Mouse (Mus musculus) heart, embryonic 15.5 days (tissue): ENCODE data around the gene Cnot1. TPM values are rescaled to one million over a fixed set of nuclear protein-coding genes. Genes with fewer than 3 reads are reported as not detected.

ENCODE experiments used
- ATAC-seq: fragments of 200-750 bp; cut with Nextera tagmentation; replicated peaks from 2 replicates; pipeline ENCODE4 v1.8.0; 2017; ENCODE audit warnings: low read depth, moderate TSS enrichment; ENCODE audit not compliant: insufficient number of reproducible peaks, insufficient read depth, low FRiP score
- H3K27ac ChIP-seq: fragments of 300-500 bp; sonication (generic); 2 replicates; pipeline ENCODE4 v1.5.1; 2015; ENCODE audit warnings: mild to moderate bottlenecking, inconsistent platforms
- H3K27me3 ChIP-seq: fragments of 300-500 bp; sonication (generic); 2 replicates; pipeline ENCODE4 v1.6.1; 2015; ENCODE audit warnings: inconsistent platforms
- H3K36me3 ChIP-seq: fragments of 300-500 bp; sonication (generic); 2 replicates; pipeline ENCODE4 v1.6.1; 2015; ENCODE audit warnings: mild to moderate bottlenecking, inconsistent platforms
- H3K4me1 ChIP-seq: fragments of 300-500 bp; sonication (generic); replicated peaks from 2 replicates; pipeline ENCODE4 v1.6.1; 2015; ENCODE audit warnings: inconsistent platforms
- H3K4me2 ChIP-seq: fragments of 300-500 bp; sonication (generic); 2 replicates; pipeline ENCODE4 v1.6.1; 2015; ENCODE audit warnings: inconsistent platforms, mild to moderate bottlenecking, moderate library complexity
- H3K4me3 ChIP-seq: fragments of 300-500 bp; sonication (generic); 2 replicates; pipeline ENCODE4 v1.5.1; 2015; ENCODE audit warnings: mild to moderate bottlenecking, inconsistent platforms
- H3K9ac ChIP-seq: fragments of 300-500 bp; sonication (generic); 2 replicates; pipeline ENCODE4 v1.6.1; 2015; ENCODE audit warnings: mild to moderate bottlenecking, inconsistent platforms
- H3K9me3 ChIP-seq: fragments of 300-500 bp; sonication (generic); replicated peaks from 2 replicates; pipeline ENCODE4 v1.6.1; 2016; ENCODE audit warnings: inconsistent platforms
- WGBS: fragments of 180-500 bp; shearing (Covaris S2); methylation state at CpG from one replicate; pipeline ENCODE4 v1.1.7; 2015; ENCODE audit warnings: mixed read lengths; 5-methylcytosine and 5-hydroxymethylcytosine counted together
- polyA plus RNA-seq: library from polyadenylated mRNA; unstranded; fragments of >200 nt; fragmentation: Nextera tagmentation; extraction: Ambion mirVana; gene quantifications from 2 replicates; pipeline ENCODE4 v1.2.1, GENCODE M21; 2015

The Cnot1 gene
- polyA plus RNA-seq, result 37.2 and 45.0 TPM in 2 replicates

- peak within 1 kb of the TSS; percentile 97 for H3K4me3 ChIP-seq
- H3K27me3 ChIP-seq, result no peaks in the 10 kb centered on the region
- H3K27ac ChIP-seq, result peak within 1 kb of the TSS; percentile 98
- H3K9ac ChIP-seq, result peak within 1 kb of the TSS; percentile 99
- peak within 1 kb of the TSS; percentile 90 for H3K4me2 ChIP-seq
- no peaks in the 10 kb centered on the region for H3K9me3 ChIP-seq
- peaks cover 67% of the 10 kb centered on the region for H3K4me1 ChIP-seq
- WGBS, result 0% methylated on average over 44 of the region's 44 CpGs
- peak; percentile 91 for ATAC-seq
- H3K36me3 ChIP-seq, result no peaks in the 10 kb centered on the region; the same call in 1 of the 2 replicates
Observed at GRCm38 (mm10) chr8:95807331-95807843, at the start of gene Cnot1. Cnot1 (minus strand) TSS chr8:95807464.

GRCm38 (mm10) chr8:95854174-95854573 lies 46.9 kb upstream of the Cnot1 start:
- ATAC-seq, result no peak
- no peak overlapping the region for H3K4me2 ChIP-seq
- no peak overlapping the region for H3K4me3 ChIP-seq
- H3K27ac ChIP-seq, result no peak overlapping the region
- H3K36me3 ChIP-seq, result no peaks in the 10 kb centered on the region
- no peak overlapping the region for H3K9ac ChIP-seq
- WGBS, result 79% methylated on average over 6 of the region's 6 CpGs
- peaks cover 14% of the 10 kb centered on the region for H3K4me1 ChIP-seq
- H3K27me3 ChIP-seq, result no peaks in the 10 kb centered on the region
- H3K9me3 ChIP-seq, result no peaks in the 10 kb centered on the region

DNA sequence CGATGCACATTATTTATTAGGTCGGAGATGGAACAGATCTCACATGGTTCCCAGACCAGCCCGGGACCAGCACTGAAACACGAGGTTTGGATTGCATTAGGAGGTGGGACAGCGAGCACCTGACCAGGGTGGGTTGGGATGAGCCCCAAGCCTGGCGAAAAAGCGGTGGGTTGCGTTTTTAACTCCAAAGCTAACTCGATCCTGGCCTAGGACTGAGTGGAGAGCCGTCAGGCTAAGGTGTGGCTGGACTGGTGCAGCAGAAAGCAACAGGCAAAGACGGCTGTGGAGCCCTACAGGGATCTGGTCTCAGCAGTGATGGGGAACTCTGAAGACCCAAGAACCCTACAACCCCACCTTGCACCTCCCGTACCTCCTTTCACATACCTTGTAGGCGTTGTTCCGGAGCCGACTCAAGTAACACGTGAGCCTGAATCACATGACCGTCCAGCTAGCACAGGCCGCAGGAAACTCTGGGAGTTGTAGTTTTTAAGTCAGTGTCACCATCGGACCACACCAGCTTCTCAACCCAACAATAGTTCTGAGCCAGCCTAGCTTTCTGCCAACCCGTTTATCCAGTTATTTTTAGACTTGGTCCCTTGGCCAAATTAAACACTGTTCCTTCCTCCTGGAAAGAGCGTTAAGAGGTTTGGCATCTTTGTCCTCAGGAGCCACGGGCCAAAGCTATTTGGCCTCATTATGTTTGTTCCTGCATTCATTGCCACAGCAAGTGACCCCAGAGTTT lies 46.0 kb upstream of the Cnot1 start, which contains the start of gene Slc38a7:
TSS of gene Slc38a7 (minus strand) at position 438 of the 742 bp plus-strand sequence.
- H3K4me2 ChIP-seq, result peak within 1 kb of the TSS; percentile 79
- H3K27ac ChIP-seq, result peak within 1 kb of the TSS; percentile 50
- peaks cover 14% of the 10 kb centered on the region for H3K4me1 ChIP-seq
- peak; percentile 91 for ATAC-seq
- H3K9me3 ChIP-seq, result no peaks in the 10 kb centered on the region
- WGBS, result 11% methylated on average over 22 of the region's 22 CpGs
- H3K27me3 ChIP-seq, result no peaks in the 10 kb centered on the region
- peak within 1 kb of the TSS; percentile 62 for H3K9ac ChIP-seq
- H3K36me3 ChIP-seq, result peaks cover 2% of the 10 kb centered on the region; the same call in 1 of the 2 replicates
- peak within 1 kb of the TSS; percentile 65 for H3K4me3 ChIP-seq

DNA sequence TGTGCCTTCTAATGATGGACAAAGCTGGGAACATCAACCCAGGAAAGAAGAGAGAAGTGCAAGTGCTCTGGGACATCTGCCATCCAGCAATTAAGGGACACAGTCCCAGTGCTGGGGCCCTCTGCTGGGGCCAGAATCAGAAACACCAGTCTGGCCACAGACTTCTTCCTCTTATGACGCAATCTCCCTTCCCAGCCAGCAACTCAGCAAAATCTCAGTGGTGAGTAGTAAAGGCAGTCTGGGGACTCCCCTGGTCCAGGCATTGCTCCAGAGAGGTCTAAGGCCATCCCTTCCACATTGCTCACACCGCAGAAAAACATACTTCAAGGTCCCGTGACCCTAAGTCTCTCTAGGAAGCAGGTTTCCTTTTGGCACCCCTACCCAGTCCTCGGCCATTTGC lies 45.0 kb upstream of the Cnot1 start:
- H3K4me1 ChIP-seq, result peaks cover 14% of the 10 kb centered on the region
- peak overlapping the region; percentile 65 for H3K4me3 ChIP-seq
- peak overlapping the region; percentile 79 for H3K4me2 ChIP-seq
- H3K9me3 ChIP-seq, result no peaks in the 10 kb centered on the region
- peaks cover 6% of the 10 kb centered on the region; the same call in 1 of the 2 replicates for H3K36me3 ChIP-seq
- WGBS, result 57% methylated on average over 4 of the region's 4 CpGs
- H3K27me3 ChIP-seq, result no peaks in the 10 kb centered on the region
- H3K9ac ChIP-seq, result peak overlapping the region; percentile 62
- 0 out of 2 replicates have a peak, but pooled peaks have one; percentile 24 for ATAC-seq
- H3K27ac ChIP-seq, result no peak overlapping the region

GRCm38 (mm10) chr8:95850326-95850725 lies 43.1 kb upstream of the Cnot1 start:
- ATAC-seq, result no peak
- Histone ChIP-seq H3K27me3 (no peaks in the 10 kb centered on the region), H3K36me3 (peaks cover 6% of the 10 kb centered on the region; the same call in 1 of the 2 replicates), H3K4me3 (no peak overlapping the region), H3K4me2 (no peak overlapping the region), H3K9ac (no peak overlapping the region), H3K4me1 (peaks cover 19% of the 10 kb centered on the region), H3K9me3 (no peaks in the 10 kb centered on the region), H3K27ac (no peak overlapping the region)
- 93% methylated on average over 2 of the region's 2 CpGs for WGBS

- no peak overlapping the region for H3K4me2 ChIP-seq
- no peaks in the 10 kb centered on the region for H3K27me3 ChIP-seq
- peaks cover 19% of the 10 kb centered on the region for H3K4me1 ChIP-seq
- H3K36me3 ChIP-seq, result peaks cover 9% of the 10 kb centered on the region; the same call in 1 of the 2 replicates
- H3K27ac ChIP-seq, result no peak overlapping the region
- H3K9ac ChIP-seq, result no peak overlapping the region
- H3K9me3 ChIP-seq, result no peaks in the 10 kb centered on the region
- no peak overlapping the region for H3K4me3 ChIP-seq
- 81% methylated on average over 19 of the region's 19 CpGs for WGBS
- no peak for ATAC-seq
Observed at GRCm38 (mm10) chr8:95848734-95849464, 41.6 kb upstream of the Cnot1 start.

- no peak overlapping the region for H3K27ac ChIP-seq
- ATAC-seq, result no peak
- H3K27me3 ChIP-seq, result no peaks in the 10 kb centered on the region
- H3K4me2 ChIP-seq, result 0 out of 2 replicates have a peak overlapping the region, but pooled peaks have one; percentile 13
- H3K36me3 ChIP-seq, result peaks cover 16% of the 10 kb centered on the region; the same call in 1 of the 2 replicates
- peaks cover 16% of the 10 kb centered on the region for H3K4me1 ChIP-seq
- WGBS, result 75% methylated on average over 24 of the region's 24 CpGs
- no peak overlapping the region for H3K4me3 ChIP-seq
- no peak overlapping the region for H3K9ac ChIP-seq
- H3K9me3 ChIP-seq, result no peaks in the 10 kb centered on the region
Observed at GRCm38 (mm10) chr8:95848061-95848551, 40.8 kb upstream of the Cnot1 start.

DNA sequence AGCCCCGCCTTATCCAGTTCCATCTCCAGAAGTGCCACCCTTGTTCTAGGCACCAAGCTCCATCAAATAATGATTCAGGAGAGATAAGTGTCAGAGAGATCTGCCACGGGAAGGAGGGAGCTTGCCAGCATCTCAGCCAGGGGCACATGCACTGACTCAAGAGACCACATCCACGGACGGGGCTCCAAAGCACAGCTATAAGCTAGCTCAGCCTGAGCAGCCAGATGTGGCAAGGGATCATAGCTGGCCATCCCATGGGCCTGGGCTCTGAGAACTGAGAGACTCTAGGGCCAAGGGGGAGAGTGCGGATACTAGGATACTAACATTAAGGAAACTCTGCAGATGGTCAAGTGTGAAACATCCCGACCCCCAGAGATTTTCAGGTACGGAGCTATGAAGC lies 37.8 kb upstream of the Cnot1 start:
- no peaks in the 10 kb centered on the region for H3K27me3 ChIP-seq
- no peak overlapping the region for H3K27ac ChIP-seq
- WGBS, result 78% methylated on average over 7 of the region's 7 CpGs
- no peaks in the 10 kb centered on the region for H3K9me3 ChIP-seq
- H3K9ac ChIP-seq, result no peak overlapping the region
- H3K4me3 ChIP-seq, result no peak overlapping the region
- peaks cover 6% of the 10 kb centered on the region for H3K4me1 ChIP-seq
- peaks cover 23% of the 10 kb centered on the region; the same call in 1 of the 2 replicates for H3K36me3 ChIP-seq
- no peak for ATAC-seq
- no peak overlapping the region for H3K4me2 ChIP-seq

GRCm38 (mm10) chr8:95843968-95844367 lies 36.7 kb upstream of the Cnot1 start:
- ATAC-seq, result no peak
- Histone ChIP-seq H3K9ac (no peak overlapping the region), H3K27me3 (no peaks in the 10 kb centered on the region), H3K4me1 (peaks cover 6% of the 10 kb centered on the region), H3K27ac (no peak overlapping the region), H3K4me3 (no peak overlapping the region), H3K9me3 (no peaks in the 10 kb centered on the region), H3K4me2 (no peak overlapping the region), H3K36me3 (peaks cover 23% of the 10 kb centered on the region; the same call in 1 of the 2 replicates)
- 86% methylated on average over 6 of the region's 6 CpGs for WGBS

DNA sequence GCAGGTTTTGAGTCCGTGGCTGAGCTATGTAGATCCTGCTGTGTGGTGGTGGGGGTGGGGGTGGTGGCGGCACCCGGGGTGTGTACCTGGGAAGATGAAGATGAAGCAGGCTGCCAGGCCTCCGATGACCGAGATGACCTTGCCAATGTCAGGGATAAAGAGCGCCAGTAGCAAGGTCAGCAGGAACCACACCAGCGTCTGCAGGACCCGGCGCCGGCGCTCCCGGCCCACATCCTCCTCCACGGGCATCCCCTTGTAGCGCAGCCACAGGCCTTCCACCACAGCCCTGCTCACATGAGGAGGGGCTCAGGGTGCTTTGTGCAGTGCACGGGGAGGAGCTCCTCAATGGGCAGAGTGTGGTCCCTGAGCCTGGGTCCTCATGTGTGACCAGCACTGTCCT lies 34.2 kb upstream of the Cnot1 start:
- WGBS, result 84% methylated on average over 15 of the region's 15 CpGs
- H3K36me3 ChIP-seq, result peaks cover 17% of the 10 kb centered on the region; the same call in 1 of the 2 replicates
- peaks cover 6% of the 10 kb centered on the region for H3K4me1 ChIP-seq
- no peak overlapping the region for H3K9ac ChIP-seq
- H3K4me2 ChIP-seq, result no peak overlapping the region
- H3K27me3 ChIP-seq, result no peaks in the 10 kb centered on the region
- no peak overlapping the region for H3K4me3 ChIP-seq
- no peak for ATAC-seq
- H3K9me3 ChIP-seq, result no peaks in the 10 kb centered on the region
- no peak overlapping the region for H3K27ac ChIP-seq

DNA sequence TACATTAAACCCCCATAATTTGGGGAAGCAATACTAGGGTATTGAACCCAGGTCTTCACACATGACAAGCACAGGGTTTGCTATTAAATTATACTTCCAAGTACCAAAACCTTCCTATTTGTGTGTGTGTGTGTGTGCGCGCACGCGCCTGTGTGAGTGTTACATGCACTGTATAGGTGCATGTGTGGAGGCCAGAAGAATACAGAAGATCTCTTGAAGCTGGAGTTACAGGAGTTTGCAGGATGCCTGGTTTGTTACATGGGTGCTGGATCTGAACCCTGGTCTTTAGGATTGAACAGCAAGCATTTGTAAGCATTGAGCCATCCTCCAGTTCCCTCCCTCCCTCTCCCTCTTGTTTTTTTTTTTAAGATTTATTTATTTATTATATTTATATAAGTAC lies 32.0 kb upstream of the Cnot1 start:
- H3K4me3 ChIP-seq, result no peak overlapping the region
- H3K27me3 ChIP-seq, result no peaks in the 10 kb centered on the region
- no peaks in the 10 kb centered on the region for H3K9me3 ChIP-seq
- peaks cover 17% of the 10 kb centered on the region; the same call in 1 of the 2 replicates for H3K36me3 ChIP-seq
- no peak overlapping the region for H3K9ac ChIP-seq
- H3K4me1 ChIP-seq, result no peaks in the 10 kb centered on the region
- no peak overlapping the region for H3K4me2 ChIP-seq
- 98% methylated on average over 4 of the region's 4 CpGs for WGBS
- no peak overlapping the region for H3K27ac ChIP-seq
- ATAC-seq, result no peak
